Mouse (Mus musculus) limb, embryonic 12.5 days (tissue): Measurements from ENCODE around the gene Aqp6. TPM values are rescaled to one million over a fixed set of nuclear protein-coding genes. Genes with fewer than 3 reads are reported as not detected.

Source experiments
- ATAC-seq: fragments of 200-750 bp; cut with Nextera tagmentation; 2 replicates; pipeline ENCODE4 v1.8.0; 2017; ENCODE audit warnings: low read depth, moderate TSS enrichment; ENCODE audit not compliant: insufficient number of reproducible peaks, insufficient read depth, low FRiP score, low TSS enrichment
- H3K27ac ChIP-seq: fragments of 300-500 bp; sonication (generic); 2 replicates; pipeline ENCODE4 v1.5.1; 2016; ENCODE audit warnings: mild to moderate bottlenecking, moderate library complexity
- H3K27me3 ChIP-seq: fragments of 300-500 bp; sonication (generic); 2 replicates; pipeline ENCODE4 v1.6.1; 2016; ENCODE audit warnings: mild to moderate bottlenecking, moderate library complexity
- H3K36me3 ChIP-seq: fragments of 300-500 bp; sonication (generic); 2 replicates; pipeline ENCODE4 v1.6.1; 2016; ENCODE audit warnings: mild to moderate bottlenecking, moderate library complexity
- H3K4me1 ChIP-seq: fragments of 300-500 bp; sonication (generic); replicated peaks from 2 replicates; pipeline ENCODE4 v1.6.1; 2016
- H3K4me2 ChIP-seq: fragments of 300-500 bp; sonication (generic); 2 replicates; pipeline ENCODE4 v1.6.1; 2016; ENCODE audit warnings: mild to moderate bottlenecking, moderate library complexity
- H3K4me3 ChIP-seq: fragments of 300-500 bp; sonication (generic); replicated peaks from 2 replicates; pipeline ENCODE4 v1.5.1; 2016; ENCODE audit warnings: mild to moderate bottlenecking
- H3K9ac ChIP-seq: fragments of 300-500 bp; sonication (generic); replicated peaks from 2 replicates; pipeline ENCODE4 v1.6.1; 2016; ENCODE audit warnings: mild to moderate bottlenecking, moderate library complexity
- H3K9me3 ChIP-seq: fragments of 300-500 bp; sonication (generic); 2 replicates; pipeline ENCODE4 v1.6.1; 2016; ENCODE audit warnings: mild to moderate bottlenecking, moderate library complexity
- WGBS: fragments of 180-500 bp; shearing (Covaris S2); methylation state at CpG from one replicate; pipeline ENCODE4 v1.1.7; 2016; 5-methylcytosine and 5-hydroxymethylcytosine counted together
- polyA plus RNA-seq: library from polyadenylated mRNA; unstranded; fragments of >200 nt; fragmentation: Nextera tagmentation; extraction: Ambion mirVana; gene quantifications from 2 replicates; pipeline ENCODE4 v1.2.1, GENCODE M21; 2016

Gene Aqp6
- polyA plus RNA-seq, 1 experiment from 2014 or later, result not detected

DNA sequence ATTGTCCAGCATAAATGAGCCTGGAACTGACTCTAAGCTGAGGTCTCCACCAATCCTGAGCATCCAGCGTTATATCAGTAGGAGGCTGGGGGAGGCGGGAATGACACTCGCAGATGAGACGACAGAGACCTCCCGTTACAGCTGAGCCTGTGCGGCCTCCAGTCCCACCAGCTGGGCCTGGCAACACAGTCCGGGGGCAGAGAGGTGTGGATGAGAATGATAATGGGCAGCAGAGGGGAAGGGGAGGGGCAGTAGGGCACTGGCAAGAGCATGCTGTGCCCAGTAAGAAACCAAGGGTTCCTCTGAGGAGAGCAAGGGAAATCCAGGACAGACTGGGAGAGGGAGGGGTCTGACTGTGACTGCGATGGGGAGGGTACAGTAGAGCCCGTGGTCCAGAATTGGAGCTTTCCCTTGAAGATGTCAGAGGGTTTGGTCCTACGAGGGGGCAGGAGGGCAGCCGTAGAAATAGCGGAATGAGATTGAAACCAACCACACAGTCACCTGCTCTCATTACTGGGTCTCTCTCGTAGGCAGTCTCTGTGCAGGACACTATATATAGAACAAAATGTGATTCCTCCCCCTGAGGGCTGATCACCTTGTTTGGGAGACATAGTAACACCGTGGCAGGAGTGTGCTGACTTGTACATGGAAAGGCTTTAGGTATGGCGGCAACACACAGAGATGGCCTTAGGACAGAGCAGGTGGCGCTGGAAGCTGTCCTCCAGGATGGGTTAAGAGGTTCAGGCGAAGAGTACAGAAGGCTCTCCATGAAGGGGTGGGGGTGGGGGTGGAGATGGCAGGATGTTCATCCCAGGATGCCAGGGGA, 1.7 kb upstream of the Aqp6 start:
- H3K4me3 ChIP-seq, result no peak overlapping the region
- no peak for ATAC-seq
- no peaks in the 10 kb centered on the region for H3K9me3 ChIP-seq
- H3K27me3 ChIP-seq, result peaks cover 74% of the 10 kb centered on the region
- no peak overlapping the region for H3K4me2 ChIP-seq
- H3K36me3 ChIP-seq, result no peaks in the 10 kb centered on the region
- H3K4me1 ChIP-seq, result peaks cover 16% of the 10 kb centered on the region
- H3K9ac ChIP-seq, result no peak overlapping the region
- 61% methylated on average over 17 of the region's 17 CpGs for WGBS
- no peak overlapping the region for H3K27ac ChIP-seq

DNA sequence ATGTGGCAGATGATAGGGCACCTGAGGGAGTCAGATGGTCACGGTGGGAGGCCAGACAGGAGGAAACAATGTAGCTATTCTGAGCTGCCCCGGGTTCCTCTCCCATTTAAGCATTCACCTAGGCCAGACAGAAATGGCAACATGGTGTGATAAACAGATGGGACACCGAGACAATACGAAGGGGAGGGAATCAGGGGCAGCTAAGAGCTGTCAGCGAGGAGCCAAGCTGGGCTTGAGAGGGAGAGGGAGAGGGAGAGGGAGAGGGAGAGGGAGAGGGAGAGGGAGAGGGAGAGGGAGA, 572 bp downstream of the Aqp6 start:
- H3K36me3 ChIP-seq, result no peaks in the 10 kb centered on the region
- H3K27me3 ChIP-seq, result peaks cover 67% of the 10 kb centered on the region
- peaks cover 16% of the 10 kb centered on the region for H3K4me1 ChIP-seq
- no peaks in the 10 kb centered on the region for H3K9me3 ChIP-seq
- WGBS, result 26% methylated on average over 5 of the region's 5 CpGs
- no peak overlapping the region for H3K4me3 ChIP-seq
- no peak overlapping the region for H3K27ac ChIP-seq
- no peak overlapping the region for H3K4me2 ChIP-seq
- no peak overlapping the region for H3K9ac ChIP-seq
- ATAC-seq, result no peak

DNA sequence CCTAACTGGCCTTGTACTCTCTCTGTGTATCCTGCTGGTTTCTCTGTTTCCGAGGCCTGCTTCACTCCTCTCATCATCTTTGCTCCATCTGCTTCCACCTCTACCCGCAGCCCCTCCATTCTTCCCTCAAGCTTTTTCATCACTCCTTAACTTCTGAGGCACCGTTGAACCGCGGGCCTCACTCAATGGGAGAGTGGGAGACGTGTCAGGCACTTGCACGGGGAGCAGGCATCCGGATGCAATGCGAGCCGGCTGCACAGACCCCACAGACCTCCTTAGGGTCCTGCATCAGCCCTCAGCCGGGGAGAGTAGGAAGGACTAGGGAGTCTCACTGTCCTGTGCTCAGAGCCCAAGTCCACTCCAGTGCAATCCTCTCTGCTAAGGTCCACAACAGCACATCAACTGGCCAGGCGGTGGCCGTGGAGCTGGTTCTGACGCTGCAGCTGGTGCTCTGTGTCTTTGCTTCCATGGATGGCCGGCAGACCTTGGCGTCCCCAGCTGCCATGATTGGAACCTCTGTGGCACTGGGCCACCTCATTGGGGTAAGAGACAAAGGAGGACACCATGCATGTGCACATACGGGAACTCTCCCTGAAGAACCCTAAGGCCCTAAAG, 1.1 kb downstream of the Aqp6 start:
- ATAC-seq, result no peak
- WGBS, result 70% methylated on average over 17 of the region's 17 CpGs
- no peak overlapping the region for H3K27ac ChIP-seq

DNA sequence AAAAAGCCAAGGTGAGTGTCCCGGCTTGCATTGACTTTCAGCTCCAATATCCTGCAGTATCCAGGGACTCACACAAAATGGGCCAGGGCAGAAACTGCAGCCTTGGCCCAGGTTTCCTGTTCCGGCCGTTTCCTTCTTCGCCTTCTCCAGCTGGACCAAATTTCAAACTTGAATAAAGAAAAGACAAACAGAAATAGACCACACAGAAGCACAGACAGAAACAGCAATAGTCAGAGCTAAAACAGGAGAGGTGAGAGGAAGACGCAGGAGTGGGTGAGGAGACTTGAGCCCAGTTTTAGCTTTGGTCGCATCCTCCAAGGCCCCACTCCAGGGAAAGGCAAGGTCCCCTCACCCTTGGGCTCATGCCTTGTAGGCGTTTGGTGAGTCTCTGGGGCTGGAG, 2.0 kb downstream of the Aqp6 start:
- Histone ChIP-seq H3K27ac (no peak overlapping the region; the same call in 1 of the 2 replicates), H3K9me3 (no peaks in the 10 kb centered on the region)
- WGBS, result 75% methylated on average over 7 of the region's 7 CpGs

More for the DNA sequence above, 1.1 kb downstream of the Aqp6 start:
- H3K4me1 ChIP-seq, result peaks cover 19% of the 10 kb centered on the region
- H3K9me3 ChIP-seq, result no peaks in the 10 kb centered on the region
- no peak overlapping the region for H3K9ac ChIP-seq
- no peaks in the 10 kb centered on the region for H3K36me3 ChIP-seq
- H3K4me2 ChIP-seq, result no peak overlapping the region
- H3K27me3 ChIP-seq, result peaks cover 63% of the 10 kb centered on the region
- no peak overlapping the region for H3K4me3 ChIP-seq

DNA sequence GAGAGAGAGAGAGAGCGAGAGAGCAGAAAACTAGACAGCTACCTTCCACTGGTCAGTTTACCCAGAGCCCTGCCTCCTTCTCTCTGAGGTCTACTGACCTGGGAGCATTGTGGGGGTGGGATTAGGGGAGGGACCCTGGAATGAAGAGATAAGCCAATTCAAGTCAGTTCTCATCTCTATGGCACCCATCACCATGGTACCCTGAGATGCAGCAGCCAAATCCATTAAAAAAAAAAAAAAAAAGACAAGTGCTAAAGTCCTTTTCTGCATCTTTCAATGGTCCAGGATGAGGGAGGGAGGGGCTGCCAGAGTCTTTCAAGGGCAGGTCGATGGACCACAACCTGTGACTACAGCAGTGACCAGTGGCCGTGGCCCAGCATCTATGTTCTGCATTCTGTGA, 4.4 kb downstream of the Aqp6 start:
- H3K4me2 ChIP-seq, result no peak overlapping the region
- H3K4me1 ChIP-seq, result peaks cover 32% of the 10 kb centered on the region
- no peaks in the 10 kb centered on the region for H3K9me3 ChIP-seq
- H3K36me3 ChIP-seq, result no peaks in the 10 kb centered on the region
- no peak overlapping the region for H3K27ac ChIP-seq
- no peak for ATAC-seq
- no peak overlapping the region for H3K9ac ChIP-seq
- H3K4me3 ChIP-seq, result no peak overlapping the region
- H3K27me3 ChIP-seq, result peaks cover 38% of the 10 kb centered on the region
- WGBS, result 79% methylated on average over 3 of the region's 3 CpGs

More for the DNA sequence above, 2.0 kb downstream of the Aqp6 start:
- Histone ChIP-seq H3K36me3 (no peaks in the 10 kb centered on the region), H3K4me3 (no peak overlapping the region), H3K4me2 (no peak overlapping the region), H3K9ac (no peak overlapping the region), H3K4me1 (peaks cover 25% of the 10 kb centered on the region), H3K27me3 (peaks cover 54% of the 10 kb centered on the region)
- no peak for ATAC-seq

DNA sequence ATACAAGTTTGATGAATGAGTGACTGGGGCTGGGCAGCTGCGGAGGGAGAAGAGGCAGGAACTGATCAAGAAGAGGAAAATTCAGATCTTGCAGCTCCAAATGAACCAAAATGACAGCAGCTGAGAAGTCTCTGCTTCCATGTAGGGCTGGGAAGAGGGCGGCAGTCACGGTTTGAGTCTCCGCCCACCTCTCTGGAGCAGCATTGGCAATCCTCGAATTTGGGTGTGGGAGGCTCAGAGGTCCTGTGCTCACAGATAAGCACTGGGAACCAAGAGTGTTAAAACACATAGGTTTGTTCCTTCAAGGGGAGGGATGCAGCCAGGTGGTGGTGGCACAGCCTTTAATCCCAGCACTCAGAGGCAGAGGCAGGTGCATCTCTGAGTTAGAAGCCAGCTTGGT, 5.3 kb downstream of the Aqp6 start:
- 31% methylated on average over 5 of the region's 5 CpGs for whole genome bisulfite sequencing
- H3K4me3 ChIP-seq, result no peak overlapping the region
- H3K4me2 ChIP-seq, result no peak overlapping the region
- H3K9ac ChIP-seq, result no peak overlapping the region
- H3K36me3 ChIP-seq, result no peaks in the 10 kb centered on the region
- H3K4me1 ChIP-seq, result peaks cover 36% of the 10 kb centered on the region
- peaks cover 37% of the 10 kb centered on the region for H3K27me3 ChIP-seq
- H3K9me3 ChIP-seq, result no peaks in the 10 kb centered on the region
- ATAC-seq, result no peak
- no peak overlapping the region for H3K27ac ChIP-seq

DNA sequence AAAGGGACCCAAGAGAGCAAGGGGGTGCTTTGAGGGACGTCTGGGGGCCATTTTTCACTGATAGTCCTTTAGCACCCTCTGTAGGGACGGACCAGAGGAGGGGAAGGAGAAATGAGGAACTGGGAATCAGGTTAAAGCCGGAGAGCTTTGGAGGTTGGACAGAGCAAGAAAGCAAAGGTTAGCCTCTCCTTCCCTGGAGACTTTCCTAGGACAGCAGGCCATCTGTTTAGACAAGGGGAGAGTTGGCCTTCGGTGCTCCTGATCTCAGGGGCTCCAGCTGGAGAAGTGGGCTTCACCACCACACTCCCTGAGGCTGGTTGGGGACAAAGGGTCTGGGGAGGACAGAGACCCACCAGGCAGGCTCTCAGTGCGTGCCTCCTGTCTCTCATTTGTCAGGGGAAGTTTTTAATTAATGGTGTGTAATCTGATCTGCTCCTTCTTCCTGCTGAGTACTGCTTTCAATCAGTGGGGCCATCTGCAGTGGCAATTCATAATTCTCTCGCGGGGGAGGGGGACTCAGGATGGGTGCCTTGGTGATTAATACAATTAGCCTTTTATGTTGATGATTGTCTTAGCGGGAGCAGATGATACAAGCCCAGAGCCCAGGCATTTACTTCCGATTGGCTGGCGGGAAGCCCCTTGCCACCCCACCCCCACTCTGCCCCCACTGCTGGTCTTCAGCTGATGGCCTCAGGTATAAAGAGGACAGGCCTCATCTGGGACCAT, 6.4 kb downstream of the Aqp6 start:
- Histone ChIP-seq H3K4me2 (no peak overlapping the region), H3K9me3 (no peaks in the 10 kb centered on the region), H3K4me3 (no peak overlapping the region), H3K27me3 (peaks cover 31% of the 10 kb centered on the region), H3K4me1 (peaks cover 30% of the 10 kb centered on the region), H3K36me3 (no peaks in the 10 kb centered on the region), H3K27ac (no peak overlapping the region), H3K9ac (no peak overlapping the region)
- WGBS, result 14% methylated on average over 10 of the region's 10 CpGs
- ATAC-seq, result no peak

DNA sequence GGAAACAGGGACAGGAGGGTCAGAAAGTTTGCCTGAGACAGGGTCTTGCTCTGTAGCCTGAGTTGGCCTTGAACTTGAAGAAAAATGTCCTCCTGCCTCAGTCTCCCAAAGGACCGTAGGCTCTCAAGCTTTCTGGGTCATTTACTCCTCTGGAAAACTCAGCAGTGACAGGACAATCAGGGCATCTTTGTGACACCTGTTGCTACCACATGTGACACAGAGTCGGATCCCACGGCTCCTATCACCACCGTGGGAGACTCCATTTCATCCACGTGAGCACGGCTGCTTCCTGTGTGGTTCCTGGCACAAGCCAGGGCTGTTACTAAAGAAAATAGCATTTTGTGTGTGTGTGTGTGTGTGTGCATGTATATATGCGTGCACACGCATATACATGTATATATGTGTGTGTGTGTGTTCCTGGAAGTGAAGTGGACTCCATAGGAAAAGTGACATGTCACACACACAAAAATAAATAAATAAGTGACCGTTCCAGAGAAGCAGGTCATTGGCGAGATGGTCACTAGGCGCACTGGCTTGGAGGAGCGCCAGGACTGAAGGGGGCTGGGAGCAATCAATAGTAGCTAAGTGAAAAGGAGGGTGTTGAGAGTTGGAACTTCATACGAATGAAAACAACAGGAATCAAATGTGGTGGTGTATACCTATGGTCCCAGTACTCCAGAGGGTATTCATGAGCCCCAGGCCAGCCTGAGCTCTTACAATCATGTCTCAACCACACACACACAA, 7.4 kb downstream of the Aqp6 start:
- ATAC-seq, result no peak
- H3K9me3 ChIP-seq, result no peaks in the 10 kb centered on the region
- H3K27me3 ChIP-seq, result peaks cover 26% of the 10 kb centered on the region
- H3K4me3 ChIP-seq, result no peak overlapping the region
- no peak overlapping the region for H3K27ac ChIP-seq
- H3K36me3 ChIP-seq, result no peaks in the 10 kb centered on the region
- no peak overlapping the region for H3K9ac ChIP-seq
- H3K4me2 ChIP-seq, result no peak overlapping the region
- 79% methylated on average over 13 of the region's 13 CpGs for WGBS
- peaks cover 30% of the 10 kb centered on the region for H3K4me1 ChIP-seq

DNA sequence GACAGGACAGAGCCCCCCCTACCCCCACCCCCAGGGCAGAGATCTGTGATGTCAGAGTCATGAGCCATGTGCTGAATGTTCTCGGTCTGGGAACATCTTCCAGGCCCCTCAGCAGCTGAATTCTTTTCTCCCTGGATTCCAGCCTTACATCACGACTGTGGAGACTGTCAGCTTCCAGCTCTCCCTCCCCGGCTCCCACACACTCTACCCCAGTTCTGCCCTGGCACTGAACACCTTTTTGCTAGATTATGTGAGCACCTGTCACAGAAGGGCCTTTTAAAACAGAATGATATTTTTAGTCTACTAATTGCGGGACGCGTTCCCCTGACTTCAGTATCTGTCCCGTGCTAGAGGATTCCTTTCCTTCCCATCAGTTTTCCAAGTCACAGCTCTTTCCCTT, 10.4 kb downstream of the Aqp6 start:
- WGBS, result 64% methylated on average over 7 of the region's 7 CpGs
- peaks cover 45% of the 10 kb centered on the region for H3K4me1 ChIP-seq

DNA sequence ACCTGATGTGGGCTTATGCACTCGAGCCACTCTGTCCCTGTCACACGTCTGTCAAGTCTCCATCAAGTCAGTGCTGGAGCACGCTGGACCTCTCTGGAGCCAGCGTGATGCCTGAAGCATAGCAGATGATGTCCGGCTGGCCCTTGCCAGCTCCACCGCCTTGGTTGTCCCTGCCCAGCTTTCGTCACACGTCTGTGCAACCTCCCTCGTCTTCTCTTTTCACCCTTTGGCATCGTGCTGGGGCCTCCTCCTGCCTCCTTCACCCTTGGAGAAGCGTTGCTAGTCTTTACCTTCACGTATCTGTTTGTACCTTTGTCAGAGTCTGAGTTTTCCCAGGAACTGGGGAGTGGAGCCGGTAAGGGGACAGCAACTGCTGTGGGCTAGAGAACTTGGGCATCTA, 13.1 kb downstream of the Aqp6 start:
- no peak overlapping the region for H3K4me3 ChIP-seq
- no peaks in the 10 kb centered on the region for H3K9me3 ChIP-seq
- no peak overlapping the region for H3K9ac ChIP-seq
- H3K4me1 ChIP-seq, result peaks cover 23% of the 10 kb centered on the region
- WGBS, result 76% methylated on average over 13 of the region's 13 CpGs
- peaks cover 30% of the 10 kb centered on the region for H3K27me3 ChIP-seq
- H3K4me2 ChIP-seq, result no peak overlapping the region
- H3K36me3 ChIP-seq, result no peaks in the 10 kb centered on the region; the same call in 1 of the 2 replicates
- ATAC-seq, result no peak
- H3K27ac ChIP-seq, result no peak overlapping the region

More for the DNA sequence above, 10.4 kb downstream of the Aqp6 start:
- Histone ChIP-seq H3K4me3 (no peak overlapping the region), H3K9me3 (no peaks in the 10 kb centered on the region), H3K27ac (no peak overlapping the region), H3K36me3 (no peaks in the 10 kb centered on the region), H3K9ac (no peak overlapping the region), H3K27me3 (peaks cover 30% of the 10 kb centered on the region), H3K4me2 (no peak overlapping the region)
- ATAC-seq, result no peak

DNA sequence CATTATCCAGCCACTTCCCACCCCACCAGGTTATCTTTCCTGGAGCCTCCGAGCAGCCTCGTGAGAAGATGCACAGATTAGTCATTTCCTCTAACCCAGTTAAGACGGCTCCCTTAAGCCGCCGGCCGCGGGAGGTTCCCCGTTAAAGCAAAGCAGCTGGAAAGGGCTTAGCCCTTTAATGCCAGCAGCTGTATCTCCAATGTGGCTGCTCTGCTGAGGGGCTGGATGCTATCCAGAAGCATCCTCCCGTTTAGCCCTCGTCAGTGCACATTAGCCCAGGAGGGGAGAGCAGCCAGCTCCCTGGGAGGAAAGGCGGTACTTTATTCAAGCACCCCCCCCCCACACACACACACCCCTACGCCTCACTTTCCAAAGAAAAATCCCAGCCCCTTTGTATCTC, 13.6 kb downstream of the Aqp6 start:
- H3K27me3 ChIP-seq, result peaks cover 30% of the 10 kb centered on the region
- H3K4me2 ChIP-seq, result no peak overlapping the region
- no peak for ATAC-seq
- no peak overlapping the region for H3K27ac ChIP-seq
- peaks cover 4% of the 10 kb centered on the region; the same call in 1 of the 2 replicates for H3K36me3 ChIP-seq
- no peak overlapping the region for H3K4me3 ChIP-seq
- WGBS, result 8% methylated on average over 12 of the region's 12 CpGs
- no peak overlapping the region for H3K9ac ChIP-seq
- peaks cover 23% of the 10 kb centered on the region for H3K4me1 ChIP-seq
- H3K9me3 ChIP-seq, result no peaks in the 10 kb centered on the region
